Mouse (Mus musculus) CH12.LX (cell line): ENCODE measurements around the gene Cc2d2a. TPM values are rescaled to one million over a fixed set of nuclear protein-coding genes. Genes with fewer than 3 reads are reported as not detected.

ENCODE experiments used
- DNase-seq: peaks from one replicate; pipeline ENCODE4 v3.0.0-alpha.2; 2013; ENCODE audit errors: extremely low read depth
- H3K27ac ChIP-seq: 2 replicates; pipeline ENCODE4 v1.5.1; 2012; ENCODE audit warnings: low read depth, mild to moderate bottlenecking, control low read depth, moderate library complexity; ENCODE audit not compliant: insufficient read depth
- H3K27me3 ChIP-seq: replicated peaks from 2 replicates; pipeline ENCODE3; 2012; ENCODE audit warnings: inconsistent platforms
- H3K36me3 ChIP-seq, 2 experiments: replicated peaks in 1 of 2; 2 replicates each; pipeline versions ENCODE3 to v1.6.1; 2012; ENCODE audit warnings: inconsistent platforms in 1 of 2, low read length in 1 of 2, mild to moderate bottlenecking in 1 of 2, mixed read lengths in 1 of 2, moderate library complexity in 1 of 2; ENCODE audit not compliant: control insufficient read depth in 1 of 2, insufficient read depth in 1 of 2
- H3K4me1 ChIP-seq, 2 experiments: 2 replicates each; pipeline ENCODE4 v1.6.1; 2012; ENCODE audit warnings: inconsistent platforms in 1 of 2, moderate library complexity in 1 of 2; ENCODE audit not compliant: insufficient read depth in 2 of 2, control insufficient read depth in 1 of 2
- H3K4me2 ChIP-seq: 2 replicates; pipeline ENCODE4 v1.6.1; 2012; ENCODE audit warnings: low read depth, mild to moderate bottlenecking, control low read depth; ENCODE audit not compliant: poor library complexity, insufficient read depth, severe bottlenecking
- H3K4me3 ChIP-seq, 3 experiments: fragments of 150-350 bp in 1 of 3; sonication (generic) in 1 of 3; replicated peaks in 1 of 3; 2 replicates each; pipeline versions ENCODE3 to v1.5.1; 2011 to 2012; ENCODE audit warnings: low read depth in 2 of 3, low read length in 2 of 3, mild to moderate bottlenecking in 2 of 3, moderate library complexity in 2 of 3, control low read depth in 1 of 3, improper control_type of control experiment in 1 of 3, inconsistent platforms in 1 of 3, mixed read lengths in 1 of 3; ENCODE audit not compliant: poor library complexity in 1 of 3
- H3K79me2 ChIP-seq: replicated peaks from 2 replicates; pipeline ENCODE4 v1.6.1; 2012; ENCODE audit warnings: mild to moderate bottlenecking, moderate library complexity; ENCODE audit not compliant: control insufficient read depth, poor library complexity, insufficient read depth, severe bottlenecking; ENCODE audit errors: extremely low read depth
- H3K9ac ChIP-seq: 2 replicates; pipeline ENCODE4 v1.6.1; 2012; ENCODE audit warnings: low read depth, mild to moderate bottlenecking, control low read depth, moderate library complexity; ENCODE audit not compliant: insufficient read depth
- H3K9me3 ChIP-seq: replicated peaks from 2 replicates; pipeline ENCODE3; 2012; ENCODE audit warnings: low read length, inconsistent platforms, mixed read lengths
- BHLHE40 ChIP-seq: IDR thresholded peaks from 2 replicates; pipeline ENCODE4 v1.6.1; 2011; ENCODE audit warnings: mild to moderate bottlenecking, low read depth, low read length, improper control_type of control experiment
- CHD1 ChIP-seq: IDR thresholded peaks from 2 replicates; pipeline ENCODE4 v1.6.1; 2012; ENCODE audit warnings: low read depth, low read length, improper control_type of control experiment, inconsistent platforms
- CHD2 ChIP-seq: IDR thresholded peaks from 2 replicates; pipeline ENCODE4 v1.6.1; 2011; ENCODE audit warnings: low read length, improper control_type of control experiment
- CTCF ChIP-seq, 2 experiments: IDR thresholded peaks in 1 of 2; conservative IDR thresholded peaks in 1 of 2; 2 replicates each; pipeline ENCODE4 v1.5.1; 2011 to 2012; ENCODE audit warnings: low read depth in 2 of 2, low read length in 2 of 2, improper control_type of control experiment in 1 of 2, inconsistent platforms in 1 of 2, mild to moderate bottlenecking in 1 of 2, moderate library complexity in 1 of 2
- JUN ChIP-seq: IDR thresholded peaks from 2 replicates; pipeline ENCODE4 v1.6.1; 2011; ENCODE audit warnings: low read depth, mild to moderate bottlenecking, low read length, improper control_type of control experiment, moderate library complexity; ENCODE audit not compliant: insufficient read depth
- KAT2A ChIP-seq: IDR thresholded peaks from 2 replicates; pipeline ENCODE4 v1.6.1; 2012; ENCODE audit warnings: low read length, improper control_type of control experiment, inconsistent platforms; ENCODE audit not compliant: insufficient replicate concordance
- MAFK ChIP-seq: IDR thresholded peaks from 2 replicates; pipeline ENCODE4 v1.6.1; 2011; ENCODE audit warnings: low read length, improper control_type of control experiment; ENCODE audit not compliant: insufficient replicate concordance
- MEF2A ChIP-seq: IDR thresholded peaks from 2 replicates; pipeline ENCODE4 v1.6.1; 2014; ENCODE audit warnings: low read depth, mild to moderate bottlenecking, inconsistent platforms, low read length, improper control_type of control experiment, borderline replicate concordance
- SIN3A ChIP-seq: IDR thresholded peaks from 2 replicates; pipeline ENCODE4 v1.6.1; 2012; ENCODE audit warnings: low read length, improper control_type of control experiment, inconsistent platforms
- SMC3 ChIP-seq: IDR thresholded peaks from 2 replicates; pipeline ENCODE4 v1.6.1; 2011; ENCODE audit warnings: low read depth, low read length, improper control_type of control experiment
- dilution Hi-C: fragments of 300-500 bp; cut with MboI; formaldehyde crosslinking; loops from 2 replicates; pipeline ENCODE4 v1.14.3; 2020; ENCODE audit warnings: low sequenced_read_pairs; ENCODE audit not compliant: extremely low pct_unique_long_range_greater_than_20kb, extremely low pct_ligation_motif_present
- in situ Hi-C: fragments of 300-500 bp; cut with MboI; formaldehyde crosslinking; loops from 3 replicates; pipeline ENCODE4 v1.14.3; 2019; ENCODE audit warnings: low sequenced_read_pairs, low pct_ligation_motif_present, low pct_unique_long_range_greater_than_20kb, mixed read lengths
- polyA plus RNA-seq: library from polyadenylated mRNA; unstranded; fragments of >175 nt; gene quantifications from 2 replicates; pipeline ENCODE4 v1.2.1, GENCODE M21; 2012; ENCODE audit warnings: low read depth; ENCODE audit not compliant: insufficient read length
- total RNA-seq, 2 experiments: library from RNA; depleted of rRNA; stranded (reverse); fragments of 300-350 nt in 1 of 2; fragments of >200 nt in 1 of 2; gene quantifications; 2 replicates each; pipeline ENCODE4 v1.2.3; 2012 to 2014

Cc2d2a gene
- total and polyA plus RNA-seq, 3 experiments: 0.04 to 0.12 TPM; not detected in 1

DNA sequence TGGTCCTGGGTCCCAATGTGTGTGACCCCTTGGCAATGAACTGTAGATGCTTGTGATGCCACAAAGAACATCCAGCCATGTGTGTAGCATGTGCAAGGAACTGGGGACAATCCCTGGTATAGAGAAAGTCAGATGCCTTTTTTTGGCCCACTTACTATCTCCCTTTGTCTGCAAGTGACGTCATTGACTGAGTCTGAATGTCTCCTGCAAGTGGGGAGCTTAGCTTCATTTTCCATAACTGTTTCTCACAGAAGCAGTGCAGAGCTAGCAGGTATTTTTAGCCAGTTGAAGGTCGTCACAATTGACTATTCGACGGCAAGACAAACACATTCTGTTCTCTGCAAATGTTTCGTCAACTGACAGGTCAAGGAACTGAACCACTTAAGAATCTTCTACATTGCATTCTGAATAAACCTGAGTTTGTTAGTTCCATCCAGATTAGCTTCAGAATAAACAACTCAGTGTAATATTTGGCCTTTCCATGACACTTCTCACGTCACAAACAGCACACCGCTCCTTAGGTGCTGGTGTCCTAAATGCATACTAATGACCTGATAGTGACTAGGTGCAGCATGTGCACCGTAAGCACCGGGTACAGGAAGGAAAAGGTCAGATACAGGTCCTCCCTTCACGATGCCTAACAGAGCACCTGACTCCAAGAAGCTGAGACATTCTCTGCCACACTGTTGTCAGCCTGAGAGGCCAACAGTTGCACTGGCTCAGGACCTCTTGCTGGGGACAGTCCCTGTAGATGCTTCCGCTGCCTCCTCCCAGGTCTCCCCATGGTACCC, 66.4 kb downstream of the Cc2d2a start:
- DNase-seq: peak; percentile 15
- dilution Hi-C loops: no loop called here
- H3K9me3 ChIP-seq: no peaks in the 10 kb centered on the region
- no peak overlapping the region for H3K9ac ChIP-seq
- H3K27me3 ChIP-seq: no peaks in the 10 kb centered on the region
- TF ChIP-seq CTCF (conservative IDR thresholded peaks at IDR 0.05 in 1 of 2, IDR thresholded peaks at IDR 0.05 in 1 of 2; ENCODE audit: low read depth in 2 of 2, low read length in 2 of 2) (no peak), SIN3A (no peak), KAT2A (no peak), CHD1 (no peak), SMC3 (no peak)
- no peak overlapping the region for H3K4me2 ChIP-seq
- H3K4me3 ChIP-seq: no peak overlapping the region
- H3K27ac ChIP-seq: no peak overlapping the region
- in situ Hi-C loops: no loop called here
- H3K36me3 ChIP-seq: no peaks in the 10 kb centered on the region
- peaks cover 0 to 11% of the 10 kb centered on the region in 2 experiments; a peak in 2 of 4 replicates for H3K4me1 ChIP-seq
- H3K79me2 ChIP-seq: no peaks in the 10 kb centered on the region

DNA sequence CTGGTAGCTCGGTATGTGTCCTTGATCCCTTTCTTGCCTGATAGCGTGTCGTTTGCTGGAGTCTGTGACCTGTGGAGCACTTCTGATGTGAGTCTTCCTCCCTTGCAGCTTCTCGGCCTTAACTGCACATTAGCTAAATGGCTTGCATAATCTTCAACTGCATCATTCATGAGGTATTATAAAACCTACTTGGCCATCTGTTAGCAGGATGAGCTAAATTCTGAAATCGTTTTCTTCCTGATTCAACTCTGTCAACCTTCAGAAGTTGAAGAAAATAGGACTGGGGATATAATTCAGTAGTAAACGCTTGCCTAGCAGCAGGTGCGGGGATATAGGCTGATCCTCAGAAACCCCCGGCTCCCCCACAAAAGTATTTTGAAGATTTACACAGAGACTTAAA, 70.2 kb downstream of the Cc2d2a start:
- no peaks in the 10 kb centered on the region for H3K79me2 ChIP-seq
- no peaks in the 10 kb centered on the region for H3K9me3 ChIP-seq
- in situ Hi-C loops (no loop called here), dilution Hi-C loops (no loop called here)
- no peak overlapping the region for H3K4me3 ChIP-seq
- H3K4me1 ChIP-seq: peaks cover 0 to 11% of the 10 kb centered on the region in 2 experiments; a peak in 2 of 4 replicates
- no peak overlapping the region for H3K4me2 ChIP-seq
- no peak overlapping the region for H3K9ac ChIP-seq
- H3K27me3 ChIP-seq: no peaks in the 10 kb centered on the region
- H3K27ac ChIP-seq: no peak overlapping the region
- TF ChIP-seq JUN: no peak
- DNase-seq: no peak
- H3K36me3 ChIP-seq: no peaks in the 10 kb centered on the region

DNA sequence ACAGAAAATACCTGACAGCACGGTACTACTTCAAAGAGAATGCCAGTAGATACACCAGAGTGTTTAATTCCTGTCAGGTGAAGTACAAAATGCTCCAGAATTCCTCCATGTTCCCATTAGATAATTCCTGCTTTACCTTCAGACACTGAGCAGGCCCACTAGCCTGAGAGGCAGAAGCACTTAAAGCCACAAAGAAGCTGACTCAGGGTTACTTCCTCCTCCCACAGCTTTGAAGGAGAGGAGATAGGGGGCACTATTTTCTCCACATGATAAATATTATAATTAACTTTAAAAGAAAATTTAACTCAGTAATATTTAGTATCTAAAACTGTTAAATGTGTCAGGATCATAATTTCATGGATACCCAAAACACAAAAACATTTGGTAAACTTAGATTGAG, 82.0 kb downstream of the Cc2d2a start:
- no peak overlapping the region for H3K4me2 ChIP-seq
- dilution Hi-C loops (no loop called here), in situ Hi-C loops (no loop called here)
- TF ChIP-seq MEF2A: no peak
- TF ChIP-seq CHD2: no peak
- TF ChIP-seq MAFK: peak; percentile 72
- no peak for TF ChIP-seq BHLHE40
- no peaks in the 10 kb centered on the region for H3K9me3 ChIP-seq
- peaks cover 3 to 34% of the 10 kb centered on the region in 2 experiments for H3K36me3 ChIP-seq
- H3K79me2 ChIP-seq: no peaks in the 10 kb centered on the region
- DNase-seq: no peak
- H3K4me3 ChIP-seq: no peak overlapping the region
- no peaks in the 10 kb centered on the region for H3K27me3 ChIP-seq
- no peak overlapping the region for H3K9ac ChIP-seq
- no peak overlapping the region for H3K27ac ChIP-seq
- H3K4me1 ChIP-seq: peaks cover 0 to 4% of the 10 kb centered on the region in 2 experiments; a peak in 2 of 4 replicates
